Mouse (Mus musculus) brain, embryonic 14.5 days (tissue): ENCODE data around the gene Nampt.

Source experiments
- CTCF ChIP-seq: fragments of 200-500 bp; IDR thresholded peaks from 2 replicates; pipeline ENCODE4 v1.5.1; 2012; ENCODE audit warnings: inconsistent platforms, mild to moderate bottlenecking, moderate library complexity, borderline replicate concordance; ENCODE audit not compliant: insufficient read depth, insufficient read length; ENCODE audit errors: extremely low read depth
- POLR2A ChIP-seq: fragments of 200-500 bp; IDR thresholded peaks from 2 replicates; pipeline ENCODE4 v1.6.1; 2012; ENCODE audit warnings: mild to moderate bottlenecking, inconsistent platforms, borderline replicate concordance; ENCODE audit not compliant: poor library complexity, insufficient read depth, insufficient read length, severe bottlenecking; ENCODE audit errors: extremely low read depth

- TF ChIP-seq CTCF (no peak), POLR2A (no peak)
Observed at GRCm38 (mm10) chr12:32841442-32841900, 22.1 kb downstream of the Nampt start.
